Comparison of ENCODE assay signal across 8 mouse cellular contexts in genomic region chr11:20742361-20742897, GRCm38 (mm10). TPM values are rescaled to one million over a fixed set of nuclear protein-coding genes. Genes with fewer than 3 reads are reported as not detected.
DNase-seq lines count a peak whose midpoint lies in the region; ATAC-seq lines count a peak whose summit lies in the region.

No protein-coding gene starts in this region.

- peak; percentile 89 for DNase-seq in heart, adult 11 months
- no peak for DNase-seq in heart, postnatal 25 days (ENCODE audit: low spot score)
- peak; percentile 79 to 86 for DNase-seq in cerebellum, postnatal 10 days
- DNase-seq in frontal cortex, adult 2 months (ENCODE audit: extremely low spot score in 1 of 2, low spot score in 1 of 2): peak; percentile 51 to 82
- peak; percentile 53 to 60 for DNase-seq in left cerebral cortex, postnatal 10 days (ENCODE audit: extremely low spot score in 1 of 2, low spot score in 2 of 2)
- DNase-seq in right cerebral cortex, postnatal 4 days: peak; percentile 64

- intact Hi-C loops in heart, postnatal 25 days (cut with DNase I): loop anchor here (2.0 to 10.0 kb wide), 5 partner anchors 110 to 918 kb away; partner anchors contain the start of gene Peli1
- intact Hi-C loops in left cerebral cortex, postnatal 10 days (cut with DNase I): loop anchor here (2.0 kb wide), 1 partner anchor 288 kb away; no protein-coding TSS in a partner anchor

- ATAC-seq in inflammation-experienced regulatory T-cells, adult 6 months: peak; percentile 27
- peak; percentile 38 for ATAC-seq in megakaryocyte progenitor cell, adult 5-6 weeks (replicated peaks; ENCODE audit: poor library complexity)

RNA-seq across cellular contexts. Expression of gene Aftph, which starts 1.0 kb away (rescaled TPM):
- 10 to 100 TPM; 21.3 to 25.5 TPM for total RNA-seq in heart, postnatal 25 days (2021)
- 90.2 and 90.9 TPM in 2 replicates for polyA plus RNA-seq in frontal cortex, adult 2 months (2012; rRNA removed)
- polyA plus RNA-seq in inflammation-experienced regulatory T-cells, adult 6 months (2017; shearing (Covaris generic)): 10 to 100 TPM; 34.9 to 53.0 (median 49.6) TPM
- total RNA-seq in left cerebral cortex, postnatal 10 days (2021): 10 to 100 TPM; 56.1 to 59.0 TPM
- 45.6 and 73.0 TPM in 2 replicates for total RNA-seq in megakaryocyte progenitor cell, adult 5-6 weeks (2015)
- total RNA-seq in megakaryocyte progenitor cell, adult 5-6 weeks (2017): 44.0 and 45.0 TPM in 2 replicates
